Mouse (Mus musculus): ENCODE results near the gene Ripk4. TPM values are rescaled to one million over a fixed set of nuclear protein-coding genes. Genes with fewer than 3 reads are reported as not detected.

The Ripk4 gene
- total and polyA plus RNA-seq, 2 experiments from 2014 or later: 0.53 to 1.4 TPM

DNA sequence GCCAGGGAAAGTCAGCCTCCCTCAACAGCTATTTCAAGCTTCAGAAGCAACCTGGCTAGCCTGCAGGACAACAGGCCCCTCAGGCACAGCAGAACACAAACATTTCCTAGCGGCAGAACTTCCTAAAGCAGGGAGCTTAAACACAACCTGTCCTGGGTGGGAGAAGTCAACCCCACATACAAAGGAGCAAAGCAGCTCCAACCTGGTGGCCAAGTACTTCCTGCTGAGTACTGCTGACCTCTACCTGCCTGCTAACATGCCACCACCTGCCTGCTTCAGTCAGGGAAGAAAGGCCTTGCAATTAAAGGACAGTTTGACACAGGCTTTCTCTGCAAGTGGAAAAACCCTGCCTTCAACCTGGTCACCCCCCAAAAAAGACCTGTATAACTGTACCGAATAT, 1.8 kb downstream of the Ripk4 start:
- no peak overlapping the region for H3K4me3 ChIP-seq (ENCODE audit: low read length)
- DNase-seq (ENCODE audit: low spot score): no peak
- no peak for TF ChIP-seq CTCF (IDR thresholded peaks at IDR 0.05; ENCODE audit: low read depth)
- peaks cover 6% of the 10 kb centered on the region; the same call in 1 of the 2 replicates for H3K4me1 ChIP-seq (ENCODE audit: insufficient read depth, low read length)
- WGBS: 68% methylated on average over 2 of the region's 2 CpGs
- no peak for ATAC-seq
- H3K4me2 ChIP-seq (ENCODE audit: low read depth, low read length): no peak overlapping the region
- no peaks in the 10 kb centered on the region for H3K9me3 ChIP-seq (ENCODE audit: low read length)
- H3K36me3 ChIP-seq (ENCODE audit: insufficient read depth, low read length): no peaks in the 10 kb centered on the region
- H3K27ac ChIP-seq: no peak overlapping the region
- peaks cover 51% of the 10 kb centered on the region for H3K27me3 ChIP-seq (ENCODE audit: insufficient read depth, low read length)
- H3K9ac ChIP-seq (replicated peaks; ENCODE audit: low read length): no peak overlapping the region

DNA sequence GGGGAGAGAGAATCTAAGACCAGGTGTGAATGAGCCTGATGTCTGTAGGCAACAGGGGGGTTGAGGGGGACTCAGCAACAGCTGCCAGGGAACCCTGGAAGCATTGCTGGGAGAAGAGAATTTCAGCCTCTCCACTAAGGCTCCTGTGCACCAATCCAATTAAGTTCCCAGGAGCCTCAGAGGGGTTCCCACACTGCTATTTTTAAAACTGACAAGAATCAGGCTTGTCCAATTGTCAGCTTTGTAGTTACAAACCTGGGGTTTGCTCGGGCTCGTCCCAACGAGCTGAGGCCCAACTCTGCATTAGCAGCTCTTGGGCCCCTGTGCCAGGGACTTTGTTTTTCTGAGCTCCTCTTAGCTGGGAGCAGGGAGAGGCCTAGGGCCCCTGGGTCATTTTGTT, 3.9 kb downstream of the Ripk4 start:
- DNase-seq (ENCODE audit: low spot score) (peak; percentile 3), ATAC-seq (no peak)
- Histone ChIP-seq H3K36me3 (ENCODE audit: insufficient read depth, low read length) (no peaks in the 10 kb centered on the region), H3K4me3 (ENCODE audit: low read length) (no peak overlapping the region), H3K9me3 (ENCODE audit: low read length) (no peaks in the 10 kb centered on the region), H3K4me1 (ENCODE audit: insufficient read depth, low read length) (peaks cover 6% of the 10 kb centered on the region; the same call in 1 of the 2 replicates), H3K27me3 (ENCODE audit: insufficient read depth, low read length) (peaks cover 35% of the 10 kb centered on the region), H3K27ac (no peak overlapping the region), H3K9ac (replicated peaks; ENCODE audit: low read length) (no peak overlapping the region), H3K4me2 (ENCODE audit: low read depth, low read length) (no peak overlapping the region)
- TF ChIP-seq CTCF (IDR thresholded peaks at IDR 0.05; ENCODE audit: low read depth): no peak
- WGBS: 36% methylated on average over 3 of the region's 3 CpGs

DNA sequence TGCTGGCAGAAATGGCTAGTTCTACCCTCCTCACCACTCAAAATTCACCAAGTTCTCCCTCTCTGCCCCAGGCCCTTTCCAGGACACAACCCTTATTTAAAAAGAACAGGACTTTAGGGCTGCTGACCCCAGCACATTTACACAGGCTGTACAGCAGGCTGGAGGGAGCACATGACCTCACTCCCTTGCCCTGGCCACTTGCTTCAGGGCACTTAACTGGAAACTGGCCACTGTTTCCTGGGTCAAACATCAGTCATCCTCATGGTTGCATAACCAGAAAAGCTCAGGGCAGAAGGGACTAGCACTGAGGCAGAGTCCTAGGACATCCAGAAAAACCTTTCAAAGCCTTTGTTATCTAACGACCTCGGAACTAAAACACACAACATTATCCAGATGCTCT, 5.3 kb downstream of the Ripk4 start:
- H3K4me2 ChIP-seq (ENCODE audit: low read depth, low read length): no peak overlapping the region
- no peak overlapping the region for H3K4me3 ChIP-seq (ENCODE audit: low read length)
- no peaks in the 10 kb centered on the region for H3K9me3 ChIP-seq (ENCODE audit: low read length)
- ATAC-seq (no peak), DNase-seq (ENCODE audit: low spot score) (no peak)
- peaks cover 2% of the 10 kb centered on the region; the same call in 1 of the 2 replicates for H3K4me1 ChIP-seq (ENCODE audit: insufficient read depth, low read length)
- no peak overlapping the region for H3K27ac ChIP-seq
- 92% methylated on average over 2 of the region's 2 CpGs for WGBS
- TF ChIP-seq CTCF (IDR thresholded peaks at IDR 0.05; ENCODE audit: low read depth): no peak
- no peak overlapping the region for H3K9ac ChIP-seq (replicated peaks; ENCODE audit: low read length)
- H3K36me3 ChIP-seq (ENCODE audit: insufficient read depth, low read length): no peaks in the 10 kb centered on the region
- peaks cover 23% of the 10 kb centered on the region for H3K27me3 ChIP-seq (ENCODE audit: insufficient read depth, low read length)

DNA sequence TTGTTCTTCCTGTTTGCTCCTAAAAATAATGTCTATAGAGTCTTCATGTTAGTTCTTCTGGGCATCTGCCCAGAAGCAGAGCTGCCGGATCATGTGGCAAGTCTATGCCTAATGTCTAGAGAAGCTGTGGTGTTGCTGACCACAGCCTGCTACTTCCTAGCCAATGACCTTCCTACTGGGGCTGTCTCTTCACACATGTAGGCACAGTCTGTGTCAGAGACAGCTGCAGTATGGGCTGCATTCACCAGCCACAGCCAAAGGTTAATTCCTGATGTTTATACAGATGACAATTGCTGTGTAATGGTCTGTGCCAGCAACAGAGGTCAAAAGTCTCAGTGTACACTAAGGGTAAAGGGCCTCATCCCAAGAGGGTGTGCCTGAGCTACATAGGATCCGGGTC, 7.1 kb downstream of the Ripk4 start:
- H3K36me3 ChIP-seq (ENCODE audit: insufficient read depth, low read length): no peaks in the 10 kb centered on the region
- H3K9me3 ChIP-seq (ENCODE audit: low read length): no peaks in the 10 kb centered on the region
- no peak overlapping the region for H3K4me2 ChIP-seq (ENCODE audit: low read depth, low read length)
- 73% methylated on average over 2 of the region's 2 CpGs for WGBS
- no peaks in the 10 kb centered on the region for H3K4me1 ChIP-seq (ENCODE audit: insufficient read depth, low read length)
- H3K9ac ChIP-seq (replicated peaks; ENCODE audit: low read length): no peak overlapping the region
- DNase-seq (ENCODE audit: low spot score): no peak
- TF ChIP-seq CTCF (IDR thresholded peaks at IDR 0.05; ENCODE audit: low read depth): no peak
- H3K27ac ChIP-seq: no peak overlapping the region
- H3K4me3 ChIP-seq (ENCODE audit: low read length): no peak overlapping the region
- ATAC-seq: no peak
- peaks cover 8% of the 10 kb centered on the region; the same call in 1 of the 2 replicates for H3K27me3 ChIP-seq (ENCODE audit: insufficient read depth, low read length)

DNA sequence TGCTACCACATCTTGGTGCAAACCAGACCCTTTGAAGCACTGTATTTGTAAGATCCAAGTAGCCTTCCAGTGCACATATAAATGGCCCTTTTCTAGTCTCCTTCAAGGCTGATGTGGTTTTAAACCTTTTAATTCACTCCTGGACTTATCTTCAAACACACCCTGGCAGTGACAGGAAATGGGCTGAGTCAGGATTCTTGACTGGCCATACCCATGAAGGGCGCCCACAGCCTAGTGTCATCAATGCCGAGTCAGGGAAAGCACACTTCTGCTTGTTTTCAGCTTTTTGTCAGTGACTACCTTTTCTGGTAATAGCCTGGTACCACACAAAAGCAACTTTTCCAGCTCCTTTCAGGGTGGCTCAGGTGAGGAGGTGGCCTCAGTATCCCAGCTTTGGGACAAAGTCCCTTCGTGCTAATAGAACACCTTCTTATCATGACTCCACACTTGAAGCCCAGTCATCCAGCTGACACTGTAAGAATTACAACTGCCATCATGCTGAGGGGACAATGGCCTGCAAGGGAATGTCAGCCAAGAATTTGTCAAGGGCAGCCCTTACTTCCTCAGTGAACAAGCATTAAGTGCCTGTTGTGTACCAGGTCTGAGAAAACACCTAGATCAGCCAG, 11.2 kb downstream of the Ripk4 start:
- Histone ChIP-seq H3K9ac (replicated peaks; ENCODE audit: low read length) (no peak overlapping the region), H3K4me2 (ENCODE audit: low read depth, low read length) (no peak overlapping the region), H3K9me3 (ENCODE audit: low read length) (no peaks in the 10 kb centered on the region), H3K36me3 (ENCODE audit: insufficient read depth, low read length) (no peaks in the 10 kb centered on the region), H3K27ac (no peak overlapping the region), H3K4me1 (ENCODE audit: insufficient read depth, low read length) (no peaks in the 10 kb centered on the region), H3K27me3 (ENCODE audit: insufficient read depth, low read length) (no peaks in the 10 kb centered on the region), H3K4me3 (ENCODE audit: low read length) (no peak overlapping the region)
- DNase-seq (ENCODE audit: low spot score) (no peak), ATAC-seq (no peak)
- TF ChIP-seq CTCF (IDR thresholded peaks at IDR 0.05; ENCODE audit: low read depth): no peak
- WGBS: 93% methylated on average over 3 of the region's 3 CpGs

DNA sequence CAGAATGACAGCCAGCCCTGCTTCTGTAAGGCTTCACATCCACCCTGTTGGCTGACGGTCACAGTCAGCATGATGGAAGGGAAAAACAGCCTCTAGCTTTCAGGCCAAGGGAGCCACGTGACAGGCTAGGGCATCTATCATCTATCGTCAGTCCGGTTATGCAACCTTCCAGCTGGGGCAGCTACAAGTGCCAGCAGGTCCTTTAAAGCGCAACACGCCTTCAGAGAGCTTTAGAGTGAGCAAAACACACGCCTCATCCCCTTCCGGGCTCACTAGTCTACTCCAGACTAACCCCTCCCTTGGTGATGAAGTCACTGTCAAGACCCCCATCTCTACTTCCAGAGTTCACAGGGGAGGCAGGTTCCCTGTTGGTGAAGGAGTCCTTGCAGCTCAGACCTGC, 11.7 kb downstream of the Ripk4 start:
- Histone ChIP-seq H3K36me3 (ENCODE audit: insufficient read depth, low read length) (no peaks in the 10 kb centered on the region), H3K4me1 (ENCODE audit: insufficient read depth, low read length) (no peaks in the 10 kb centered on the region), H3K4me2 (ENCODE audit: low read depth, low read length) (no peak overlapping the region), H3K9me3 (ENCODE audit: low read length) (no peaks in the 10 kb centered on the region), H3K9ac (replicated peaks; ENCODE audit: low read length) (no peak overlapping the region), H3K27me3 (ENCODE audit: insufficient read depth, low read length) (no peaks in the 10 kb centered on the region), H3K27ac (no peak overlapping the region), H3K4me3 (ENCODE audit: low read length) (no peak overlapping the region)
- DNase-seq (ENCODE audit: low spot score) (no peak), ATAC-seq (no peak)
- 66% methylated on average over 8 of the region's 8 CpGs for WGBS
- TF ChIP-seq CTCF (IDR thresholded peaks at IDR 0.05; ENCODE audit: low read depth): no peak

DNA sequence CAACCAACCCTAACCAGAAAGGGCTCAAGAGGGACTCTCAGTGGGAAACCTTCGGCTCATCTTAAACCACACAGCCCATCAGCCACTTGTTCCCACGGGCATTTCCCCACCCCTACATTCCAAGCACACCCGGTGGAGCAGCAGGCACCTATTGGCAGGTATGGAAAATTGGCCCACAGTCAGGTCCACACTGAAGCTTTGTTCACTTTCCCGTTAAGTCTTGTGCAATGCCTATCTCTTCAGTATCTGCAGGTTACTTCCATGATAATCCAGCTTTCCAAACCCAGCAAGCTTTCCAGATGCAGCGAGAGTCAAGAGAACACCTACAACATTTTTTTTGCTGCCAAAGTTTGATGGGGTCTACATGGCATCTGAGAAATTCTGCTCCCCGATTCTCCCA, 15.2 kb downstream of the Ripk4 start:
- Histone ChIP-seq H3K27ac (no peak overlapping the region), H3K4me1 (ENCODE audit: insufficient read depth, low read length) (no peaks in the 10 kb centered on the region), H3K9me3 (ENCODE audit: low read length) (no peaks in the 10 kb centered on the region), H3K36me3 (ENCODE audit: insufficient read depth, low read length) (no peaks in the 10 kb centered on the region), H3K4me2 (ENCODE audit: low read depth, low read length) (no peak overlapping the region), H3K27me3 (ENCODE audit: insufficient read depth, low read length) (no peaks in the 10 kb centered on the region), H3K4me3 (ENCODE audit: low read length) (no peak overlapping the region), H3K9ac (replicated peaks; ENCODE audit: low read length) (no peak overlapping the region)
- DNase-seq (ENCODE audit: low spot score) (no peak), ATAC-seq (no peak)
- 90% methylated on average over 6 of the region's 6 CpGs for WGBS
- TF ChIP-seq CTCF (IDR thresholded peaks at IDR 0.05; ENCODE audit: low read depth): no peak
